Mouse (Mus musculus): ENCODE measurements around the gene Ccdc124. TPM values are rescaled to one million over a fixed set of nuclear protein-coding genes. Genes with fewer than 3 reads are reported as not detected.

Ccdc124 gene
- total and polyA plus RNA-seq, 3 experiments: 47.6 to 87.1 TPM; not detected in 1

GRCm38 (mm10) chr8:70920049-70920922 is 46.6 kb upstream of the Ccdc124 start:
- Histone ChIP-seq H3K27me3 (ENCODE audit: control insufficient read depth in 1 of 2, insufficient read depth in 2 of 2, low read length in 2 of 2) (no peaks in the 10 kb centered on the region), H3K36me3 (ENCODE audit: control insufficient read depth in 1 of 2, insufficient read depth in 2 of 2, low read length in 2 of 2) (no peaks in the 10 kb centered on the region; a peak in 1 of 4 replicates), H3K27ac (ENCODE audit: control insufficient read depth, low read depth, low read length) (no peak overlapping the region), H3K9ac (ENCODE audit: control insufficient read depth, low read depth, low read length, poor library complexity, severe bottlenecking) (no peak overlapping the region), H3K4me3 (ENCODE audit: control insufficient read depth in 1 of 2, insufficient read depth in 1 of 2, low read depth in 2 of 2, low read length in 2 of 2) (no peak overlapping the region), H3K4me1 (ENCODE audit: control insufficient read depth in 1 of 2, insufficient read depth in 2 of 2, low read length in 2 of 2) (no peaks in the 10 kb centered on the region), H3K79me2 (ENCODE audit: control insufficient read depth, insufficient read depth, low read length, poor library complexity) (no peaks in the 10 kb centered on the region), H3K9me3 (replicated peaks; ENCODE audit: insufficient read depth, low read length) (no peaks in the 10 kb centered on the region)
- peak; percentile 41 for DNase-seq (ENCODE audit: low read depth, low spot score)
- peak; percentile 34; the same call in 1 of the 2 replicates for TF ChIP-seq SMC3 (IDR thresholded peaks at IDR 0.05; ENCODE audit: low read depth, low read length)
- TF ChIP-seq CTCF (IDR thresholded peaks at IDR 0.05 in 2 of 3, conservative IDR thresholded peaks at IDR 0.05 in 1 of 3; ENCODE audit: control insufficient read depth in 1 of 3, insufficient read depth in 1 of 3, low read depth in 2 of 3, low read length in 3 of 3, poor library complexity in 1 of 3, severe bottlenecking in 1 of 3): peak in 2 of 3 experiments; percentile 32 to 40; a peak in 4 of 6 replicates
- no peak for TF ChIP-seq MYB (IDR thresholded peaks at IDR 0.05; ENCODE audit: low read depth, low read length)
- TF ChIP-seq RAD21 (IDR thresholded peaks at IDR 0.05; ENCODE audit: low read depth, low read length): peak; percentile 3; the same call in 1 of the 2 replicates
- TF ChIP-seq MAZ (IDR thresholded peaks at IDR 0.05; ENCODE audit: low read depth, low read length): no peak

- H3K79me2 ChIP-seq (ENCODE audit: control insufficient read depth, insufficient read depth, low read length, poor library complexity): peaks cover 3% of the 10 kb centered on the region; the same call in 1 of the 2 replicates
- H3K4me3 ChIP-seq (ENCODE audit: control insufficient read depth in 1 of 2, insufficient read depth in 1 of 2, low read depth in 2 of 2, low read length in 2 of 2): no peak overlapping the region
- no peaks in the 10 kb centered on the region; a peak in 1 of 4 replicates for H3K36me3 ChIP-seq (ENCODE audit: control insufficient read depth in 1 of 2, insufficient read depth in 2 of 2, low read length in 2 of 2)
- H3K9me3 ChIP-seq (replicated peaks; ENCODE audit: insufficient read depth, low read length): no peaks in the 10 kb centered on the region
- H3K27ac ChIP-seq (ENCODE audit: control insufficient read depth, low read depth, low read length): no peak overlapping the region
- no peaks in the 10 kb centered on the region for H3K4me1 ChIP-seq (ENCODE audit: control insufficient read depth in 1 of 2, insufficient read depth in 2 of 2, low read length in 2 of 2)
- H3K9ac ChIP-seq (ENCODE audit: control insufficient read depth, low read depth, low read length, poor library complexity, severe bottlenecking): no peak overlapping the region
- no peak for DNase-seq (ENCODE audit: low read depth, low spot score)
- TF ChIP-seq MXI1 (IDR thresholded peaks at IDR 0.05; ENCODE audit: low read depth, low read length) (no peak), TAL1 (IDR thresholded peaks at IDR 0.05; ENCODE audit: low read length) (no peak), CHD2 (IDR thresholded peaks at IDR 0.05; ENCODE audit: low read length) (no peak), MAFK (IDR thresholded peaks at IDR 0.05; ENCODE audit: borderline replicate concordance, low read depth, low read length) (no peak)
- H3K27me3 ChIP-seq (ENCODE audit: control insufficient read depth in 1 of 2, insufficient read depth in 2 of 2, low read length in 2 of 2): no peaks in the 10 kb centered on the region
Observed at GRCm38 (mm10) chr8:70914704-70915103, 41.0 kb upstream of the Ccdc124 start.

- H3K9me3 ChIP-seq (replicated peaks; ENCODE audit: insufficient read depth, low read length): no peaks in the 10 kb centered on the region
Observed at GRCm38 (mm10) chr8:70913523-70913922, 39.8 kb upstream of the Ccdc124 start.

More at GRCm38 (mm10) chr8:70913523-70913922, 39.8 kb upstream of the Ccdc124 start:
- Histone ChIP-seq H3K27me3 (ENCODE audit: control insufficient read depth in 1 of 2, insufficient read depth in 2 of 2, low read length in 2 of 2) (no peaks in the 10 kb centered on the region), H3K27ac (ENCODE audit: control insufficient read depth, low read depth, low read length) (no peak overlapping the region), H3K36me3 (ENCODE audit: control insufficient read depth in 1 of 2, insufficient read depth in 2 of 2, low read length in 2 of 2) (no peaks in the 10 kb centered on the region; a peak in 1 of 4 replicates), H3K4me3 (ENCODE audit: control insufficient read depth in 1 of 2, insufficient read depth in 1 of 2, low read depth in 2 of 2, low read length in 2 of 2) (no peak overlapping the region), H3K9ac (ENCODE audit: control insufficient read depth, low read depth, low read length, poor library complexity, severe bottlenecking) (no peak overlapping the region), H3K4me1 (ENCODE audit: control insufficient read depth in 1 of 2, insufficient read depth in 2 of 2, low read length in 2 of 2) (no peaks in the 10 kb centered on the region), H3K79me2 (ENCODE audit: control insufficient read depth, insufficient read depth, low read length, poor library complexity) (peaks cover 9% of the 10 kb centered on the region; the same call in 1 of the 2 replicates)
- DNase-seq (ENCODE audit: low read depth, low spot score): no peak
- TF ChIP-seq MXI1 (IDR thresholded peaks at IDR 0.05; ENCODE audit: low read depth, low read length): no peak
- no peak for TF ChIP-seq CHD2 (IDR thresholded peaks at IDR 0.05; ENCODE audit: low read length)
- TF ChIP-seq KAT2A (conservative IDR thresholded peaks at IDR 0.05; ENCODE audit: low read depth, low read length): no peak

Measured in MEL (cell line).